Mouse (Mus musculus) skeletal muscle tissue, adult 2 months (tissue): Measurements from ENCODE around the gene Oaz2.

Source experiments
- DNase-seq: peaks from one replicate; pipeline ENCODE4 v3.0.0-alpha.2; 2012; ENCODE audit warnings: low read depth, low spot score

Oaz2 gene

GRCm38 (mm10) chr9:65667701-65668100 lies at the start of gene Oaz2:
Gene Oaz2, plus strand, starts transcription at chr9:65668001.
- DNase-seq: no peak

DNA sequence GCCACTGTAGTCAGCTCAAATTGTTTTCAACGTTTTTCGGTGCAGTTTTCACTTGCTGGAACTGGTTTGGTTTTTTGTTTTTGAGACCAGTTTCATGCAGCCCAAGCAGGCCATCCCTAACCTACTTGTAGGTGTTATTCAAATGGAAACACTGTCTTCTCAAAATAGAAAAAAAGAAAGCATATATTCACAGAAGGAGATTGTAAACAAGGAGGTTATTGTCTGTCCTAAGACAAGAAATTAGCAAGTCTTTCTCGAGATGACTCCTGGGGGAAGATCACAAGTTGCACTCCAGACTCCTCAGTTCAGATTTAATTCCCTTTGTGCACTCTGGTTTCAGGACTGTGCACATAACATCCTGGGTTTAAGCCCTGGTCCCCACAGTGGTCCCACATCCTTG lies 48.5 kb upstream of the Oaz2 start:
- no peak for DNase-seq

- DNase-seq: no peak
These were observed 46.6 kb upstream of the Oaz2 start for GRCm38 (mm10) chr9:65621196-65621595.

- no peak for DNase-seq
These were observed 46.1 kb upstream of the Oaz2 start for GRCm38 (mm10) chr9:65621666-65622065.

- no peak for DNase-seq
These were observed 45.0 kb upstream of the Oaz2 start for GRCm38 (mm10) chr9:65622826-65623225.

GRCm38 (mm10) chr9:65624266-65624665 lies 43.5 kb upstream of the Oaz2 start:
- DNase-seq: no peak

DNA sequence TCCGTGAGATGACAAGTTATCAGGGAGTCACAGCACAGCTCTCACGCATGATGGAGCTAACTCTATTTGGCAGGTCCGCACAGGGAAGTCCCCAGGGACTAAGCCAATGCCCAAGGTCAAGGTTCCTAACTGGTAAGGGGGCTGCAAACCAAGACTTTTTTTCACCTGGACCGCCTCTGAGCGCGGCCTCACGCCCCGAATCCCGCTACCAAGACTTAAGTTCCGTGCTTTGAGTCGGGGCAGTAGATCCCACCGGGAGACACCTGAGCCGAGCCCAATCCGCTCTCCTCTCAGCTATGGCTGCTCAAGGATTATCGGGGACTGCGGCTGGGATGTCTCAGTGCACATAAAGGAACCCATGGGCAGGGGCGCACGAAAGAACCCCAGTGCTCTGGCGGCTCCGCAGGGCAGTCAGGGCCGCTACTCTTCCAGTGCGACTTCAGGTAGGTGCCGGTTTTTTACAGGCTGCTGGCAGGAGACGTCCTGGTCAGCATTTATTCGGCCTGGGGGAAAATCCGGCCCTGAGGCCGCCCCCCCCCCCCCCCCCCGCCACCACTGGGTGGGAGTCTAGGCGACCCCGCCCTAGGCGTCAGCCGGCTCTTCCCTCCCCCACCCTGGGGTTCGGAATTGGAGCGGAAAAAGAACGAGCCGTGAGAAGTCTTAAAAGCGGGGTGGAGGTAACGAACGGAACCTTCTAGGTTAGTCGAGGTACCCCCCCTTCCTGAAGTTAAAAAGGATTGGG lies 38.6 kb upstream of the Oaz2 start, which contains the start of gene Rbpms2:
TSS of gene Rbpms2 (plus strand) at position 624 of the 742 bp plus-strand sequence.
- no peak for DNase-seq

- DNase-seq: no peak
These were observed 37.8 kb upstream of the Oaz2 start for GRCm38 (mm10) chr9:65629767-65630630.

DNA sequence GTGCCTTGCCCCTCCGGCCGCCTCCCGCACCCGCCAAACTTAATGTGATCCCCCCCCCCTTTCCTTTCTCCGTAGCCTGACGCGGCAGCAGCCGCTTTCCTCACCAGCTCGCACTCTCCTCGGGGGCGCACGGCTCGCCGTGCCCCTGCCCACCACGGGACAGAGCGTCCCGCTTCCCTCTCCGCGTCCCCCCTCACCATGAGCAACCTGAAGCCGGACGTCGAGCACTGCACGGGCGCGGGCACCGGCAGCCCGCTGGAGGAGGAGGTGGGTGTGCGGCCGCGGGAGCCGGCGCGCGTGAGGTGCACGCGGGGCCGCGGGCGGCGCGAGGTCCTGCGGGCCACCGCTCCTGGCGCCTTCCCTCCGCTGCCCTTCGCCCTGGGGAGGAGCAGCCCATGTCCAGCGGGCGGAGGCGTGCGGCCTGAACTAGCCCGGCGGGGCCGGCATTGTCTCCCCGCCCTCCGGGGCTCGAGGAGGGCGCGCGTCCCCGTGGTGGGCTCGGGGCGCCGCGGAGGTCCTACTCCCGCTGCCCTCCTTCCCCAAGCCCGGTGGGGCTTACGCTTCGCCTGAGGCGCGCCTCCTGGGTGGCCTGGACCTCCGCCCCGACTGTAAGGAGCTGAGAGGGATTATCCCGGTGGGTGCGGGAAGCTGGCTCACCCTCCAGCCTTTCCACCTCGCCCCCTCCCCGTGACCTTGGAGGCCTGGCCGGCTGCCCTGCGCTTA lies 37.0 kb upstream of the Oaz2 start:
- no peak for DNase-seq

GRCm38 (mm10) chr9:65631354-65632021 lies 36.3 kb upstream of the Oaz2 start:
- no peak for DNase-seq

GRCm38 (mm10) chr9:65635766-65636165 lies 32.0 kb upstream of the Oaz2 start:
- DNase-seq: no peak

- DNase-seq: no peak
These were observed 30.9 kb upstream of the Oaz2 start for GRCm38 (mm10) chr9:65636926-65637325.

GRCm38 (mm10) chr9:65639065-65639464 lies 28.7 kb upstream of the Oaz2 start:
- DNase-seq: no peak

DNA sequence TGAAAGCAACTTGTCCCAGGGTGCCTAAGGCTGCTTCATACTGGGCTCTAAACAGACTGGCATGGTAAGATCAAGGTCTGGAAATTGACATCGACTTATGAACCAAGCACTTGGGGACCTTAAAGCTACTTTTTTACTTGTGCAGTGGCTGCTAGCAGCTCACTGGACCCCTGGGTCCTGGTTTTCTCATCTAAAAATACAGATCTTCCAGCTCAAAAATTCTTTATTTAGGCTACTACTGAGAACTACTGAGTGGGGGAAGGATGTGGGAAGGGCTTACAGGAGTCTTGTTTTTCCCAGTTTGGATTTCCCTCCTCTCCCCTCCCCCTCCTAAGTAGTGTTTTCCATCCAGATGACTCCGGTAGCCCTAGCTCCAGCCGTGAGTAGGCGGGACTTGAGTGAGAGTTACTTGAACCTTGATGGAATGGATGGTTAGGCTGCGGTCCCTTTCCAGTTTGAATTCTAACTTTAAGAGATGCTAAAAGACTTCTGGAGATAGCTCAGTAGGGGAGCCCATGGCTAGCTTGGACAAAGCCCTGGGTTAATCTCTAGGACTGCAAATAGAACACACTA lies 26.9 kb upstream of the Oaz2 start:
- no peak for DNase-seq

- no peak for DNase-seq
These were observed 26.3 kb upstream of the Oaz2 start for GRCm38 (mm10) chr9:65641446-65642052.

- no peak for DNase-seq
These were observed 25.3 kb upstream of the Oaz2 start for GRCm38 (mm10) chr9:65642546-65642945.

GRCm38 (mm10) chr9:65644960-65645359 lies 22.8 kb upstream of the Oaz2 start:
- DNase-seq: no peak

GRCm38 (mm10) chr9:65645984-65646383 lies 21.8 kb upstream of the Oaz2 start:
- DNase-seq: no peak

DNA sequence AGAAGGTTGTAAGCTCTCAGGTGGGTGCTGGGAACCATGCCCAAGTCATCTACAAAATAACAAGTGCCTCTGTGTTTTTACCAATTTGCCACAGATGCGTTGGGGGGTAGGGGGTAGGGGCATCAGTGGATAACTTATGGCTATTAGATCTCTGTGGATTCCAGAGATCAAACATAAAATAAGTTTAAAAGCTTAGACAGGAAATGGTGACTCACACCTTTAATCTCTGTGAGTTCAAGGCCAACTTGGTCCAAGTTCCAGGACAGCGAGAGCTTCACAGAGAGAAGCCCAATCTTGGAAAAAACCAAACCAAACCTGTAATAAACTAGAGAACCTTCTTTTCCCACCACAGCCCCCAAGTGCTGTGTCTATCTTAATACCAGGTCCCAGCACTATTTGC lies 21.0 kb upstream of the Oaz2 start:
- no peak for DNase-seq

- no peak for DNase-seq
These were observed 19.1 kb upstream of the Oaz2 start for GRCm38 (mm10) chr9:65648730-65649129.

- no peak for DNase-seq
These were observed 17.8 kb upstream of the Oaz2 start for GRCm38 (mm10) chr9:65649997-65650396.
